Mouse (Mus musculus) embryonic facial prominence, embryonic 11.5 days (tissue): ENCODE data around the gene Rnf133. TPM values are rescaled to one million over a fixed set of nuclear protein-coding genes. Genes with fewer than 3 reads are reported as not detected.

Source experiments
- ATAC-seq: fragments of 200-750 bp; cut with Nextera tagmentation; replicated peaks from 2 replicates; pipeline ENCODE4 v1.8.0; 2017; ENCODE audit warnings: low read depth; ENCODE audit not compliant: insufficient number of reproducible peaks, low FRiP score, low TSS enrichment
- DNase-seq: peaks from one replicate; pipeline ENCODE4 v3.0.0-alpha.2; 2015; ENCODE audit warnings: low spot score
- H3K27ac ChIP-seq: fragments of 300-500 bp; sonication (generic); replicated peaks from 2 replicates; pipeline ENCODE4 v1.5.1; 2014; ENCODE audit warnings: mild to moderate bottlenecking, low read depth, low read length, control low read depth
- H3K27me3 ChIP-seq: fragments of 300-500 bp; sonication (generic); 2 replicates; pipeline ENCODE4 v1.6.1; 2014; ENCODE audit warnings: mild to moderate bottlenecking, low read length, moderate library complexity, mixed read lengths; ENCODE audit not compliant: control insufficient read depth, insufficient read depth
- H3K36me3 ChIP-seq: fragments of 300-500 bp; sonication (generic); replicated peaks from 2 replicates; pipeline ENCODE4 v1.6.1; 2014; ENCODE audit warnings: low read depth, mild to moderate bottlenecking, low read length, moderate library complexity, mixed read lengths; ENCODE audit not compliant: control insufficient read depth, insufficient read depth
- H3K4me1 ChIP-seq: fragments of 300-500 bp; sonication (generic); 2 replicates; pipeline ENCODE4 v1.6.1; 2014; ENCODE audit warnings: low read length, mixed read lengths; ENCODE audit not compliant: control insufficient read depth, insufficient read depth
- H3K4me2 ChIP-seq: fragments of 300-500 bp; sonication (generic); 2 replicates; pipeline ENCODE4 v1.6.1; 2014; ENCODE audit warnings: low read depth, mild to moderate bottlenecking, control low read depth, low read length, moderate library complexity
- H3K4me3 ChIP-seq: fragments of 300-500 bp; sonication (generic); 2 replicates; pipeline ENCODE4 v1.5.1; 2014; ENCODE audit warnings: low read depth, low read length, control low read depth
- H3K9ac ChIP-seq: fragments of 300-500 bp; sonication (generic); replicated peaks from 2 replicates; pipeline ENCODE4 v1.6.1; 2014; ENCODE audit warnings: mild to moderate bottlenecking, control low read depth, low read length
- H3K9me3 ChIP-seq: fragments of 300-500 bp; sonication (generic); replicated peaks from 2 replicates; pipeline ENCODE4 v1.6.1; 2016; ENCODE audit warnings: mild to moderate bottlenecking, low read length, inconsistent platforms, mixed read lengths; ENCODE audit not compliant: control insufficient read depth
- WGBS: fragments of 180-500 bp; shearing (Covaris S2); extraction: QIAGEN DNeasy Blood & Tissue Kit; methylation state at CpG from one replicate; pipeline ENCODE4 v1.1.7; 2014; 5-methylcytosine and 5-hydroxymethylcytosine counted together
- polyA plus RNA-seq: library from polyadenylated mRNA; unstranded; fragments of >200 nt; fragmentation: Nextera tagmentation; extraction: Ambion mirVana; gene quantifications from 2 replicates; pipeline ENCODE4 v1.2.1, GENCODE M21; 2014

The Rnf133 gene
- polyA plus RNA-seq, 1 experiment from 2014 or later: not detected

DNA sequence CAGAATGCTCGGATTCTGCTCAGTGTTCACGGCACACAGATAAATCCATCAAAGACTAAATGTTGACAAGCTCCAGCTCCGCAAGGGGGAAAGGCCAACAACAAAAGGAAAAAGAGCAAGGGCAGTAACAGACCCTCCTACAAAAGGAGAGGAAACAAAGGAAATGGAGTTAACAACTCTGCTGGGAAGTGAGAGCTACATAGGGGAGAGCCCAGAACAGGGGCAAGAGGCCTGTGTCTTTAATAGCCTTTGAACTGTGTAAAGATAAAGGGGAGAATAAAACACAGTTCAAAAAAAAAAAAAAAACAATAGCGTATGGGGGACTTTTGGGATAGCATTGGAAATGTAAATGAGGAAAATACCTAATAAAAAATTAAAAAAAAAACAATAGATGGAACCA, 19.6 kb downstream of the Rnf133 start:
- WGBS: 48% methylated on average over 4 of the region's 4 CpGs
- no peak overlapping the region for H3K9ac ChIP-seq
- no peaks in the 10 kb centered on the region for H3K27me3 ChIP-seq
- no peak for DNase-seq
- no peaks in the 10 kb centered on the region for H3K36me3 ChIP-seq
- no peak for ATAC-seq
- H3K4me3 ChIP-seq: no peak overlapping the region
- H3K4me1 ChIP-seq: no peaks in the 10 kb centered on the region
- H3K27ac ChIP-seq: no peak overlapping the region
- H3K4me2 ChIP-seq: no peak overlapping the region
- no peaks in the 10 kb centered on the region for H3K9me3 ChIP-seq

Other genes with a start within 250 kb of the Rnf133 start
- gene Rnf148, start 4.8 kb upstream of the Rnf133 start, polyA plus RNA-seq: not detected in 2 replicates
- gene Cadps2, start 189.1 kb upstream of the Rnf133 start, polyA plus RNA-seq: 2.8 and 3.6 TPM in 2 replicates